Mouse (Mus musculus): ENCODE results near the gene Htr1d. TPM values are rescaled to one million over a fixed set of nuclear protein-coding genes. Genes with fewer than 3 reads are reported as not detected.

Htr1d gene
- polyA plus RNA-seq, 1 experiment from 2014 or later = 0.12 TPM

Other genes with a start within 250 kb of the Htr1d start
- 4.6 and 4.9 TPM in 2 replicates for gene Asap3, start 217.2 kb upstream of the Htr1d start, polyA plus RNA-seq (2014; fragmentation: Nextera tagmentation; extraction: Ambion mirVana)
- 18.7 and 19.1 TPM in 2 replicates for gene Tcea3, start 175.8 kb upstream of the Htr1d start, polyA plus RNA-seq (2014; fragmentation: Nextera tagmentation; extraction: Ambion mirVana)
- 19.0 and 25.4 TPM in 2 replicates for gene Zfp46, start 138.8 kb upstream of the Htr1d start, polyA plus RNA-seq (2014; fragmentation: Nextera tagmentation; extraction: Ambion mirVana)
- gene Hnrnpr, start 112.6 kb upstream of the Htr1d start, polyA plus RNA-seq (2014; fragmentation: Nextera tagmentation; extraction: Ambion mirVana) = 128 and 143 TPM in 2 replicates
- gene 6030445D17Rik, start 38.7 kb downstream of the Htr1d start, polyA plus RNA-seq (2014; fragmentation: Nextera tagmentation; extraction: Ambion mirVana) = 0.23 and 0.43 TPM in 2 replicates
- 112 and 122 TPM in 2 replicates for gene Luzp1, start 46.2 kb downstream of the Htr1d start, polyA plus RNA-seq (2014; fragmentation: Nextera tagmentation; extraction: Ambion mirVana)
- 52.8 and 54.8 TPM in 2 replicates for gene Kdm1a, start 179.2 kb downstream of the Htr1d start, polyA plus RNA-seq (2014; fragmentation: Nextera tagmentation; extraction: Ambion mirVana)
- gene Tex46, start 186.9 kb downstream of the Htr1d start, polyA plus RNA-seq (2014; fragmentation: Nextera tagmentation; extraction: Ambion mirVana) = not detected in 2 replicates
- not detected in 2 replicates for gene Lactbl1, start 199.1 kb downstream of the Htr1d start, polyA plus RNA-seq (2014; fragmentation: Nextera tagmentation; extraction: Ambion mirVana)